Mouse (Mus musculus) gonadal fat pad, adult 2 months (tissue): ENCODE results near the gene Olfr59. TPM values are rescaled to one million over a fixed set of nuclear protein-coding genes. Genes with fewer than 3 reads are reported as not detected.

Source experiments
- DNase-seq: peaks from one replicate; pipeline ENCODE4 v3.0.0-alpha.2; 2012; ENCODE audit warnings: low read depth
- polyA plus RNA-seq: library from polyadenylated mRNA; depleted of rRNA; stranded (reverse); fragments of >200 nt; gene quantifications from 2 replicates; pipeline ENCODE4 v1.2.3, GENCODE M21; 2012; rRNA removed

The Olfr59 gene
- polyA plus RNA-seq, result not detected in 2 replicates

DNA sequence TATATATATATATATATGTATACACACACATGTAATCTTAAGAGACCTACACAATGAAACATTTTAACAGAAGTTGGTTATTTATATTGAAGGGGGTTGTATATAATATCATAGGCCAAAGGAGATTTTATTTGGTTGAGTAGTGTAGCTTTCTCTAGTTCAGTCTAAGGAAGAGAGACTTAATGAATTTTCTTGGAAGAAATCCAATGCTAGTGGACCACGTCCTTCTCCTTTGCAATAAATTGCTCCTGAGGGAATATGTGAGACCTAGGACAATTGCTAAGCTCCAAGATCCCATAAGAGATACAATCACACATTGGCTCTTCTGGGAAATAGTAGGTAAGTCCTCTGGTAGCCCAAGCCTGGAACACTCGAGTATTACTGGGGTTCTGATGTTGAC is at the start of gene Olfr59:
Olfr59 (plus strand) TSS at position 301 of the 400 bp plus-strand sequence.
- DNase-seq, result no peak

DNA sequence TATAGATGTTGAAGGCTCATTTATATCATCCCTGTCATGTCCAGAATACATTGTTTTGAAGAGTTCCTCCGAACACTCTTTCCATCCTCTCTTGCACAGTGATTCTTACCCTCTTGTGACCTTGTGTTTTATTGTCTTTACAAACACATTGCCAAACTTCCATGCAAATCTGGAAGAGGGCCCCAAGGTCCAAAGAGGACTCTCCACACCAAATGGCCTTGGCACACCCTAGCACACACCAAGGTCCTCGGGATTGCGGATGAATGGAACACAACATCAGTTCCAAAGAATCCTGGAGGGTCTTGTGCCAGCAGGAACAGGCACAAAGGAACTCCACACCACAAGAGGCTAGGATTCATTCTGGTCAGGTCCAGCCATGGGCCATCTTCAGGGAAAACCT is 42.3 kb upstream of the Olfr59 start:
- DNase-seq, result no peak

DNA sequence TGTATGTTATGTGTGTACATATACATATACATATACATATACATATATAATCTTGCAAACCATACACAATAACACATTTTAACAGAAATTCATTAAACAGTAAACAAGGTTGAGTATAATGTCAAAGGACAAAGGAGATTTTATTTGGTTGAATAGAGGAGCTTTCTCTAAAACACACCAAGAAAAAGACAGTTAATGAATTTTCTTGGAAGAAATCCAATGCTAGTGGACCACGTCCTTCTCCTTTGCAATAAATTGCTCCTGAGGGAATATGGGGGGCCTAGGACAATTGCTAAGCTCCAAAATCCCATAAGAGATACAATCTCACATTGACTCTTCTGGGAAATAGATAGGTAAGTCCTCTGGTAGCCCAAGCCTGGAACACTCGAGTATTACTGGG is 24.0 kb upstream of the Olfr59 start, which contains the start of gene Olfr406:
Olfr406 (plus strand) TSS at position 301 of the 400 bp plus-strand sequence.
- no peak for DNase-seq

DNA sequence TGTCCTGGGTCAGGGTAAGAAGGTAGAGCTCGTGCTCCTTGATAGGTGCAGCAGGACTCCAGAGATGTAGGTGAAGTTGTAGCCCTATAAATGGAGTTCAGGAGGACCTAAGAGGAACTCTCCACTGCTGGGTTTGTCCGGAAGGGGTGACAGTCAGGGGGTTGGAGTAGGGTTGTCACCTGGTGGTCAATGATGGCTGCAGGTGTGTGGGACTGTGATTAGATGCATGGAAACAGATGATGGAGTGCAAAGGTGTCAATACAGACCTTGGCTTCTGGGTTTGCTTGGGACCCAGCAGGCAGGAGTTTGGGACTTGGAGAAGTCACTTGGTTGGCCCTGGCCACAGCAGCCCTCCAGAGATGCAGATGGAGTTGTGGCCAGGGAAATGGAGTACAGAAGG is 3.7 kb downstream of the Olfr59 start:
- DNase-seq, result no peak

DNA sequence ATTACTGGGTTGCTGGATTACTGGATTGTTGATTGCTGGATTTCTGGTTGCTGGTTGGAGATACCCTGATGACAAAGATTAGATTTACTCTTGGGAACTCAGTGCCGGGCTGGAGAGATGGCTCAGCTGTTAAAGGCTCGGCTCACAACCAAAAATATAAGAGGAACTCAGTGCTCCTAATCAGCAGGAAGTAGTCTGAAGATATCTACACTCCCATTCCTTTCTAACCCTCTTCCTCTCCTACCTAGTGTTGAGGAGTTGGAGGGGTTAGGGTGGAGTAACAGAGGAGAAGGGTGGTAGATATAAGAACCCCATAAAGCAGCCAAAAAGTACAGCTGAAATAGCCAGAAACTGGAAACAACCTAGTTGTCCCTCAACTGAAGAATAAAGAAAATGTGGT is 42.5 kb downstream of the Olfr59 start:
- DNase-seq, result no peak

DNA sequence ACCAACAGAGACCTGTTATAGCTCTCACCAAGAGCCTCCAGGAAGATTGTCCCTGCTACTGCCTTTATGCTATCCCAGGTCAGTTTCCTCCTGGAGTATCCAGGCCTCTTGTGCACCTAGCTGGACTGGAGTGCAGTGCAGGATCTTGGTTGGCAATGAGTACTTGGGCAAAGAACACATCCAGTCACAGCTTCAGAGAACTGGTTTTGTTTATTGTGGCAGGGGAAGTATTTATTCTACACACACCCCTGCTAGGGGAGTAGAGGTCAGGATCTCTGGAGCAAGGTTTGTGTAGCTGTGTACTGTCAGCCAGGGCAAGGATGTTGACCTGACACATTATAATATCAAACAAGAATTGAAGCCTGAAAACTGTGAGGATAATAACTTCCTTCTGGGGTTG is 45.2 kb downstream of the Olfr59 start:
- DNase-seq, result no peak

DNA sequence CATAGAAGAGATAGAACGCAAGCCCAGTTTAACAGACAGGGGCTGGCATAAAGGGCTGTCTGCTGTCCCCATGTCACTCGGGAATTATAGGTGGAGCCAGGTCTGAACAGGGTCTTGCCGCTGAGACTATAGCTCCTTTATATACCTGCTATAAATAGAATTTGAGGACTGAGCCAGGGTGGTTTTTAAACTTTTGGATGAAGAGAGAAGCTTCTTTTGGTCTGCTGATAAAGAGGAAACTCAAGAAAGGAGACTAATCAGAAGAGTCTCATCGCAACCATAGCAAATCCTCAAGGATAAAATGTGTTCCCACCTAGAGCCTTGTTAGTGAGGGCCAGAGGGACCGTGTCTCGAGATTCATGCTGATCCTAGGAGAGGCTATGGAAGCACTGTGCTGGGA is 54.4 kb downstream of the Olfr59 start, which contains the start of gene Olfr410:
Olfr410 (minus strand) TSS at position 101 of the 400 bp plus-strand sequence.
- DNase-seq, result no peak

Other genes starting within 250 kb of the Olfr59 start
- gene Olfr139, start 227.2 kb upstream of the Olfr59 start, polyA plus RNA-seq, result not detected in 2 replicates
- not detected in 2 replicates for gene Olfr399, start 227.1 kb upstream of the Olfr59 start, polyA plus RNA-seq
- gene Zfp616, start 213.8 kb upstream of the Olfr59 start, polyA plus RNA-seq, result not detected in 2 replicates
- gene Olfr401, start 170.0 kb upstream of the Olfr59 start, polyA plus RNA-seq, result not detected in 2 replicates
- gene Olfr402, start 130.2 kb upstream of the Olfr59 start, polyA plus RNA-seq, result not detected in 2 replicates
- not detected in 2 replicates for gene Olfr403, start 97.5 kb upstream of the Olfr59 start, polyA plus RNA-seq
- not detected in 2 replicates for gene Olfr43, start 72.4 kb upstream of the Olfr59 start, polyA plus RNA-seq
- gene Olfr406, start 23.9 kb upstream of the Olfr59 start, polyA plus RNA-seq, result not detected in 2 replicates
- not detected in 2 replicates for gene Olfr410, start 54.3 kb downstream of the Olfr59 start, polyA plus RNA-seq
- gene Olfr411, start 68.9 kb downstream of the Olfr59 start, polyA plus RNA-seq, result not detected in 2 replicates
- not detected in 2 replicates for gene Olfr412, start 78.3 kb downstream of the Olfr59 start, polyA plus RNA-seq